Mouse (Mus musculus): ENCODE measurements around the gene Hdac11. TPM values are rescaled to one million over a fixed set of nuclear protein-coding genes. Genes with fewer than 3 reads are reported as not detected.
A peak's percentile ranks its signal among the peaks of the same experiment; 100 is the strongest.

Gene Hdac11
- total RNA-seq, 1 experiment from 2014 or later, result 3.7 TPM

- ATAC-seq (replicated peaks; ENCODE audit: low read depth, poor library complexity, severe bottlenecking), result no peak
These were observed 8.1 kb downstream of the Hdac11 start for GRCm38 (mm10) chr6:91164584-91164983.

DNA sequence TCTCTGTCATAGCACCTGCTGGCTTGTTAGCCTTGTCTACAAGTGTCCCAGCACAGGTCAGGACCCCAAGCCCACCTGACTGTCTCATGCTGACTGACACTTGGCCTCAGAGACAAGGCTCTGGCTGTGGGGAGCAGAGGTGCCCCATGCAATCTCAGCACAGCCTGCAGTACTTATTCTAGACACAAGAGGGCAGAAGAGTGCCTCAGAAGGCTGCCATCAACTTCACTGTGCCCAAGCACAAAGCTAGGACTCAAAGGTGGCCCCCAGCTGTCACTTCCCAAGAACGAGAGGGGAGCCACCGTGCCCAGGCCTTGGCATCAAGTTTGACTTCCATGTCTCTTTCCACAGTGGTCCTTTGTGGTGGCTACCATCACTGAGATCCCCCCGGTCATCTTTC, 8.7 kb downstream of the Hdac11 start:
- peak; percentile 81 for ATAC-seq (replicated peaks; ENCODE audit: low read depth, poor library complexity, severe bottlenecking)

DNA sequence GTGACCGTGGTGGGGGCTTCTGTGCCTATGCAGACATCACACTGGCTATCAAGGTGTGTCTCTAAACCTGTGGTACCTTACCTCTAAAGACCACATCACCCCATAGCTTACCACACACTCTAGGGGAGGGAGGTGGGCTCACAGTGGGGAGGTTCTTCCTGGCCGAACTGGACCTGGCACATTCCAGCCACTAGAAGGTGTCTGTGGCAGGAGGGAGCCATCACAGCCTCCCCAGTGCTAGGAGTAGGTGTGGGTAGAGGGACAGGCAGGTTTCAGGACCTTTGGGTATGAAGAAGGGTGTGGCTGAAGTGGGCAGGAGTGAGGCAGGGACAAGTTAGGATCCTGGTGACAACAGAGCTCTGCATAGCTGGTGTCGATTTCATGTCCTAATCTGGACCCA, 11.4 kb downstream of the Hdac11 start:
- ATAC-seq (replicated peaks; ENCODE audit: low read depth, poor library complexity, severe bottlenecking), result no peak

- ATAC-seq (replicated peaks; ENCODE audit: low read depth, poor library complexity, severe bottlenecking), result no peak
These were observed 12.7 kb downstream of the Hdac11 start for GRCm38 (mm10) chr6:91169129-91169528.

- ATAC-seq (replicated peaks; ENCODE audit: low read depth, poor library complexity, severe bottlenecking), result no peak
These were observed 15.0 kb downstream of the Hdac11 start for GRCm38 (mm10) chr6:91171396-91171895.

DNA sequence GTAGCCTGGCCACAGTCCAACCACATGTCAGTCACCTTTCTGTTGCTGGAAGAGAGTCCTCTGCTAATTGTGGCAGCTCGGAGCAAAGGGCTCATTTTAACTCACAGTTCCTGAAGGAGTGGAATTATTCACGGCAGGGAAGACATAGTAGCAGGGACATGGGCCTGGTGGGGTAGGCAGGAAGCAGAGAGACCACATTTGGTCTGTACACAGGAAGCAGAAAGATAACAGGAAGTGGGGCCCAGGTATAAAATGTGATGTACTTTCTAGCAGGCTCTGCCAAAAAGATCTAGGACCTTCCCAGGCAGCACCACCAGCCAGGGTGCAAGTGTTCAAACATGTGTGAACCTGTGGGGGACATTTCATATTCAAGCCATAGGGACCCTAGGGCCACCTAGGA, 15.9 kb downstream of the Hdac11 start:
- no peak for ATAC-seq (replicated peaks; ENCODE audit: low read depth, poor library complexity, severe bottlenecking)

- ATAC-seq (replicated peaks; ENCODE audit: low read depth, poor library complexity, severe bottlenecking), result peak; percentile 76
These were observed 16.9 kb downstream of the Hdac11 start for GRCm38 (mm10) chr6:91173221-91173880.

- no peak for ATAC-seq (replicated peaks; ENCODE audit: low read depth, poor library complexity, severe bottlenecking)
These were observed 17.7 kb downstream of the Hdac11 start for GRCm38 (mm10) chr6:91174211-91174610.

DNA sequence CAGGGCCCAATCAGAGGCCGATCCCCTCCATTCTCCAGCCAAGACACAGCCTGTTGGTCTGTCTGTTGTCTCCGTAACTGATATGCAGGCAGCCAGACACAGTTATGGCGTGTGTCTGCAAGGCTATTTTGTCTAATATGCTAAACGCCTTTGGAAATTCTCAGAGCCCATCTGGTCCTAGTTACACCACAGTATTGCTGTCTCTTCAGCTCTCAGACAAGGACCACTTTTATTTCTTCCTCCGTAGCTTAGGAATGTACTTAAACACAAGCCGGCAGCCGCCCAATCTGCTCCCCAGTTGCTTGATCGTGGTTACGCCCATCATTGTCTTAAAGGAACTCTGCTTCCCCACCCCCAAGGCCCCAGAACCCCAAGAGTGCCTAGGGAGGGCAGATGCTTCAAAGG, 24.3 kb downstream of the Hdac11 start:
- no peak for ATAC-seq (replicated peaks; ENCODE audit: low read depth, poor library complexity, severe bottlenecking)

DNA sequence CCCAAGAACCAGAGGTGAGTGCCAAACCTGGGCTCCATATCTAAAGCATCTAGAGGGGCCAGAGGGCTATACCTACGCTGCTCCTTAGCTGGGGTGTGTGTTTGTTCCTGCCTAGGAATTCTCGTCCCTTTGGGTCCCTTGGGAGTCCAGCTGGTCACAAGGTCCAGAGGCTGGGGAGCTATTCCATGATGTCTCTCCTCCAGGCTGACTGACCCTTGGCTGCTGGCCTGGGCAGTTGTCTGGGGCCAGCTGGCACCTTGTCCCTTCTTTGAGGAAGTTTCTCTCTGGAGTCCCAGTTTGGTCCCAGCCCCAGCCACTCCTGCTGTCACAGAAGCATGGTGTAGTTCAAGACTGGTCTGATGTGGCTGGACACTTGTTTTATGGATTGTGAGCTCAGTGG, 24.9 kb downstream of the Hdac11 start:
- no peak for ATAC-seq (replicated peaks; ENCODE audit: low read depth, poor library complexity, severe bottlenecking)

DNA sequence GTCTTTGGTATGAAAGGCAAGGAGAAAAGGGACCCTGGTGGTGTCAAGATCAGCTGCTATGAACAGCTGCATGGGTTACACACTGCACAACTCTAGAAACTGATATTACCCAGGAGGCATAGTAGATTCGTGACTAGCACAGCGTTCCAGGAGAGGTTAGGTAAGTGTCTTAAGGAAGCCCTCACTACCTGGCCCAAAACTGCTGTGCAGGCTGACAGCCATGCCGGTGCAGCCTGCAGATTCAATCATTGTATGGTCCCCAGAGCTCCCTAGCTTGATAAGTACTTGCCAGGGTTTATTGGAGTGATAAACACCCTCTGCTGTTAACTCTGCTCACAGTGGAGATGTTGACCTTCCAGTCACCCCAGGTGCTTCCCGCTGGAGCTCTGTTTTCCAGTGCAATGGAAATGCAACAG, 25.6 kb downstream of the Hdac11 start:
- ATAC-seq (replicated peaks; ENCODE audit: low read depth, poor library complexity, severe bottlenecking), result no peak

DNA sequence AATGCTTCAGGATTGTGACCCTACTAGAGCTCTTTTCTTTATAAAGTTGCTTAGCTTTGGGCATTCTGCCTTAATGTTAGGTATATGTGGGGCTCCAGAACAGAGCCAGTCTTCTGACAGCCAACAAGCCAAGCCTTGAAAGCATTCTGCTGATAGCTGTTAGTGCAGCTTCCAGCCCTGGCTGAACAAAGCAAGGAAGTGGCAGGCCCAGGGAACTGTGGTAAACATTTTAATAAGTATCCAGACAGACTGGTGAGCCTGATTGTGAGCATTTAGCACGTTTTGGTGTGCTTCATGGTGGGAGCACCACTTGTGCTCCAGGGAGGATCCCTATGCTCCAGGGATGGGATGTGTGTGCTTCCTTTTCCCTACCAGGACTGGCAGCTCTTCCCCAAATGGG, 26.6 kb downstream of the Hdac11 start:
- ATAC-seq (replicated peaks; ENCODE audit: low read depth, poor library complexity, severe bottlenecking), result no peak

DNA sequence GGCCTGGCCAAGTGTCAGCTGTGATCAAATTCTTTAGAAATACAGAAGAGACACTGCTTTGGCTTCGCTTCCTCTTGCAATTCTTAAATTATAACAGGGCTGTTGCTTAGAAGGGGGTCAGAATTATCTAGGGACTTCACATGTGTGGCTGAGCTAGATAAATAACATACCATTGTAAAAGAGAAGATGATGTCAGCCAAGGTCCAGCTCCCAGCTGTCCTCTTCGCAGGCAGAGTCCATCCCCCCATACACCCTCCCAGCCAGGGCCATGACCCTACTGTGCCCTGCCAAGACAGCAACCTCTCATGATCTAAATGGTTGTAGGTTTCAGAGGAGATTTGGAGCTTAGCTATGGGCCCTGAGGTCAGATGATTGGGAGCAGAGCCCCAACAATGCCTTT, 27.5 kb downstream of the Hdac11 start:
- no peak for ATAC-seq (replicated peaks; ENCODE audit: low read depth, poor library complexity, severe bottlenecking)

GRCm38 (mm10) chr6:91184776-91185175, 28.3 kb downstream of the Hdac11 start:
- ATAC-seq (replicated peaks; ENCODE audit: low read depth, poor library complexity, severe bottlenecking), result no peak

DNA sequence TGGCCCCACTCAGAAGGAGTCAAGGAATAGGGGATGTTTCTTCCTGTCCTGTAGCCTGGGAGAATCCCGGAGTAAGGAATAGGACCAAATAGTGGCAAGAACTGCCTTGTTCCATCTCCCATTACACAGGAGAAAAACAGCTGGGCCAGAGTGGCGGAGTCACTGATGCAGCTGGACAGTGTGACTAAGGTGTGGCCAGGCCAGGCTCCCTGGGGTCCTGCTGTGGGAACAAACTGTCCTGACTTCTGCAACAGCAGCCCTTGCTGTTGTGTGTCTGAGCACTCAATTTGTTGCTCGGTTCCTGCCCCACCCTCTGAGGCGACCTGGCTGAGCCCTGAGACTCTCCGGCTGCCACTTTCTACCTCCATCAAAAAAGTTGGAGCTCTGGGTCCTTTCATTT, 29.0 kb downstream of the Hdac11 start:
- no peak for ATAC-seq (replicated peaks; ENCODE audit: low read depth, poor library complexity, severe bottlenecking)

DNA sequence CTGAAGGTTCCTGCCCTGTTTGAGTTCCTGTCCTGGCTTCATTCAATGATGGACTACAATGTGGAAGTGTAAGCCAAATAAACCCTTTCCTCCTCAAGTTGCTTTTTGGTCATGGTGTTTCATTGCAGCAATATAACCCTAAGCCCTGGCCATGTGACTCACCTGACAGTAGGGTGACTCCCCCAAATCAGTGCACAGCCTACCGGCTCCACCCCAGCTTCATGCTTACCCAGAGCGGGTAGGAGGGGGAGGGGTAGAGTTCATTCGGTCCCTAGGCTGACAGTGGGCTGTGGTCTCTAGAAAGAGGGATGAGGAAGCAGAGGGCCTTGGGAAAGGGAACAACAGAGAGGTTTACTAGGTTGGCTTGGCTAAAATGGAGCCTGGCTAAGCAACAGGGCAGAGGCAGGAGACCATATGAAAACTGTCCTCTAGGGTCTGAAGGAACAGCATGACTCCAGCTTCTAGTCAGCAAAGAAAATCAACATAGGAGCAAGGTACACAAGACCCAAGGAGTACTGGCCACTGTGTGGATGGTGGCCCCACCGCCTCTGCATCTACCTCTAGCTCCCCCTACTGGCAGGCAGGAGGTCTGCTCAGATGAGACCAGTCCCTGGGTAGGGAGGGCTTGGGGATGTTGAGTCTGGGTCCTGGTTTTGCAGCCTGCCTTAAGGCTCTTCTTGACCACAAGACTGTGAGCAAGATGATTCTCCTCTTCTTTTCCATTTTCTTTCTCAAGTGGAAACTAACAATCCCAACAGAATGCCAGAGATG, 29.9 kb downstream of the Hdac11 start:
- peak; percentile 77 for ATAC-seq (replicated peaks; ENCODE audit: low read depth, poor library complexity, severe bottlenecking)

DNA sequence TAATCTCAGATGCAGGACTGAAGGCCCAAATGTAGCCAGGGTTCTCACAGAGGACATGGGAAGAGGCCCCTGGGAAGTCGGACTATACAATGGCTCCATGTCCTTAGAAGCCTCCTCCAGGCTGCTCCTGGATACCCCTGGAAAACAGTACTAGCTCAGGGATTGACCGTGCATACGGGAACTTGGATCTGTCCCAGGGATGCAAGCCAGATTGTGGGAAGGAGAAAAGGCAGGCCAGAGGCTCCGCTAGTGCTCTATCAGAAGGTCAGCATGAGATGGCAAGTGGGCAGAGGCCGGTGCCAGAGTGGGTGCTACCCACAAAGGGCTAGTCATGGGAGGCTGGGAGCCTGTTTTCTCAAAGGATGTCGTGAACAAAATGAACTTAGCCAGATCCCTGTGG, 30.5 kb downstream of the Hdac11 start:
- no peak for ATAC-seq (replicated peaks; ENCODE audit: low read depth, poor library complexity, severe bottlenecking)

DNA sequence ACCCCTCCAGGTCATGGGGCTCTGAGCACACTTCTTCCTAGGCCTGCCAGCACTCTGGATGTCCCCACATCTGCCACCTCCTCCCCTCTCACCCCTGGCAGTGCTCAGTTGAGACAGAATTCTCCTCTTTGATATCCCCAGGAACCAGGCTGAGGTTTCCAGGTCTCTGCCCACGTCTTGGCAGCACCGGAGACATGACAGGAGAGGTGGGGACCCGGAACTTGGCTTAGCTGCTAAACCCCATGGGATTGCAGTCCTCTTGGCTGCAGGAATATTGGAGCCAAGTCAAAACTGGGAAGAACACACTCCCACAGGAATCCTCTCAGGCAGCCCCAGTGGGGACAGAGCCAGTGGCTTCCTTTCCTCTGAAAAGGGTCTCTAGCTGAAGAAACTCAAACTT, 31.4 kb downstream of the Hdac11 start:
- no peak for ATAC-seq (replicated peaks; ENCODE audit: low read depth, poor library complexity, severe bottlenecking)

- ATAC-seq (replicated peaks; ENCODE audit: low read depth, poor library complexity, severe bottlenecking), result no peak
These were observed 33.5 kb downstream of the Hdac11 start for GRCm38 (mm10) chr6:91189971-91190370.

- no peak for ATAC-seq (replicated peaks; ENCODE audit: low read depth, poor library complexity, severe bottlenecking)
These were observed 35.0 kb downstream of the Hdac11 start for GRCm38 (mm10) chr6:91191465-91191864.

- no peak for ATAC-seq (replicated peaks; ENCODE audit: low read depth, poor library complexity, severe bottlenecking)
These were observed 36.0 kb downstream of the Hdac11 start for GRCm38 (mm10) chr6:91192421-91192820.

All from common myeloid progenitor, adult 5-6 weeks (primary cell).